Mouse (Mus musculus): ENCODE measurements at regions not wholly inside any gene's neighbourhood (a gene's known extent, or its start where the extent isn't known, plus 50 kb on each side); places are given as distances from the start of the nearest gene placed in this dataset.

GRCm38 (mm10) chr16:8351424-8351823, 73.5 kb downstream of the Tmem114 start:
- no peak for DNase-seq

GRCm38 (mm10) chr16:8349148-8349547, 75.8 kb downstream of the Tmem114 start:
- no peak for DNase-seq

- no peak for DNase-seq
Measured at GRCm38 (mm10) chr16:8348645-8349044, 76.3 kb downstream of the Tmem114 start.

GRCm38 (mm10) chr16:8345216-8345615, 79.7 kb downstream of the Tmem114 start:
- no peak for DNase-seq

GRCm38 (mm10) chr16:8333081-8333710, 91.7 kb downstream of the Tmem114 start:
- DNase-seq, result peak; percentile 43

- DNase-seq, result no peak
Measured at GRCm38 (mm10) chr16:8311996-8312395, 112.9 kb downstream of the Tmem114 start.

GRCm38 (mm10) chr16:8306389-8306788, 118.5 kb downstream of the Tmem114 start:
- peak; percentile 78 for DNase-seq
